Mouse (Mus musculus) erythroblast, embryonic 14.5 days (primary cell): ENCODE measurements around the gene Orc6.

Experiments used
- GATA1 ChIP-seq: IDR thresholded peaks from 2 replicates; pipeline ENCODE4 v1.6.1; 2012; ENCODE audit warnings: low read length, inconsistent platforms, mixed read lengths
- TAL1 ChIP-seq: IDR thresholded peaks from 3 replicates; pipeline ENCODE4 v1.6.1; 2012; ENCODE audit warnings: low read length, inconsistent platforms, mixed read lengths

GRCm38 (mm10) chr8:85337681-85338080 lies 38.2 kb downstream of the Orc6 start:
- TF ChIP-seq GATA1 (no peak), TAL1 (no peak)
